Mouse (Mus musculus): ENCODE measurements around the gene Scyl3. TPM values are rescaled to one million over a fixed set of nuclear protein-coding genes. Genes with fewer than 3 reads are reported as not detected.
A peak's percentile ranks its signal among the peaks of the same experiment; 100 is the strongest.

Scyl3 gene
- polyA plus RNA-seq, 1 experiment from 2014 or later, result 16.0 TPM

- ATAC-seq (ENCODE audit: insufficient number of reproducible peaks, low FRiP score), result no peak
- Histone ChIP-seq H3K27ac (ENCODE audit: poor library complexity, severe bottlenecking) (no peak overlapping the region), H3K4me2 (no peak overlapping the region), H3K27me3 (replicated peaks) (no peaks in the 10 kb centered on the region), H3K9ac (no peak overlapping the region), H3K9me3 (replicated peaks) (no peaks in the 10 kb centered on the region), H3K4me3 (no peak overlapping the region), H3K4me1 (replicated peaks) (no peaks in the 10 kb centered on the region), H3K36me3 (peaks cover 33% of the 10 kb centered on the region)
- WGBS, result 85% methylated on average over 10 of the region's 10 CpGs
Observed at GRCm38 (mm10) chr1:163964008-163964689, 35.2 kb downstream of the Scyl3 start.

DNA sequence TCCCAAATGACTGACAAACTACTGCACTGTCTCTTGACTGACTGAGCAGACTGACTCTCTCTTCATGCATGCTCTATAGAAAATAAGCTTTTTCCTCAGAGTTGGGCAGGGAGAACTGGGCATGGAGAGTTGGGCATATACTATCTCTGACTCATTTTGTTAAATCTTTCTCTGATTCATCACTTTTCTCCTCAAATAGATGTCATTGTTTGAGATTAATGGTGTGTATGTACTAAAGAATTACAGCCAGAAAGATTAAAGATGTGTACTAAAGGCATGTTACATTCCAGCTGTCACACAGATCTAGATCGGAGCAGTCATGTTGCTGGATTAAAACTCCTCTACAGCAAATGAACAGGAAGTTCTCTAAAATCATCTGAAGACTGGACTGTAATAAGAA lies 45.6 kb downstream of the Scyl3 start:
- 87% methylated on average over 1 of the region's 1 CpGs for WGBS
- H3K36me3 ChIP-seq, result peaks cover 17% of the 10 kb centered on the region
- no peak overlapping the region for H3K9ac ChIP-seq
- ATAC-seq (ENCODE audit: insufficient number of reproducible peaks, low FRiP score), result no peak
- no peaks in the 10 kb centered on the region for H3K27me3 ChIP-seq (replicated peaks)
- H3K27ac ChIP-seq (ENCODE audit: poor library complexity, severe bottlenecking), result no peak overlapping the region
- H3K9me3 ChIP-seq (replicated peaks), result no peaks in the 10 kb centered on the region
- H3K4me1 ChIP-seq (replicated peaks), result peaks cover 12% of the 10 kb centered on the region
- no peak overlapping the region for H3K4me3 ChIP-seq
- H3K4me2 ChIP-seq, result no peak overlapping the region

DNA sequence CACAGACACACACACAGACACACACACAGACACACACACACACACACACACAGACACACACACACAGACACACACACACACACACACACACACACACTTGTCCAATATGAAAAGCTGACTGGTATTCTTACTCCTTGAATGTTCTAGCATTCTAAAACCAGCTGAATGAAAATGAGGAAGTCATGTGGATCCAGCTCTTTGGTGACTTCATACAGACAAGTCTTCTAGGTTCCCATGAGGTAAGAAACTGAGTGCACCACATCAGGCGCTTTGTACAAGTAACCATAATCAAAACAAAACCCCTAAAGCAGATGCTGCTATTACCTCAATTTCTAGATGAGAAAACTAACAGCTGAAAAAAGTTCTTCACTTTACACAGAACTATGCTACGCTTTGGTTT lies 46.2 kb downstream of the Scyl3 start:
- H3K9ac ChIP-seq, result no peak overlapping the region
- H3K4me3 ChIP-seq, result no peak overlapping the region
- H3K4me1 ChIP-seq (replicated peaks), result peaks cover 8% of the 10 kb centered on the region
- 93% methylated on average over 2 of the region's 2 CpGs for WGBS
- H3K27me3 ChIP-seq (replicated peaks), result no peaks in the 10 kb centered on the region
- peaks cover 22% of the 10 kb centered on the region for H3K36me3 ChIP-seq
- no peak overlapping the region for H3K4me2 ChIP-seq
- H3K27ac ChIP-seq (ENCODE audit: poor library complexity, severe bottlenecking), result no peak overlapping the region
- no peak for ATAC-seq (ENCODE audit: insufficient number of reproducible peaks, low FRiP score)
- H3K9me3 ChIP-seq (replicated peaks), result no peaks in the 10 kb centered on the region

- WGBS, result 80% methylated on average over 1 of the region's 1 CpGs
- H3K4me3 ChIP-seq, result no peak overlapping the region
- H3K9ac ChIP-seq, result no peak overlapping the region
- no peaks in the 10 kb centered on the region for H3K9me3 ChIP-seq (replicated peaks)
- no peaks in the 10 kb centered on the region for H3K27me3 ChIP-seq (replicated peaks)
- H3K4me2 ChIP-seq, result no peak overlapping the region
- no peak for ATAC-seq (ENCODE audit: insufficient number of reproducible peaks, low FRiP score)
- peaks cover 5% of the 10 kb centered on the region for H3K4me1 ChIP-seq (replicated peaks)
- peaks cover 31% of the 10 kb centered on the region for H3K36me3 ChIP-seq
- H3K27ac ChIP-seq (ENCODE audit: poor library complexity, severe bottlenecking), result no peak overlapping the region
Observed at GRCm38 (mm10) chr1:163976515-163976914, 47.6 kb downstream of the Scyl3 start.

DNA sequence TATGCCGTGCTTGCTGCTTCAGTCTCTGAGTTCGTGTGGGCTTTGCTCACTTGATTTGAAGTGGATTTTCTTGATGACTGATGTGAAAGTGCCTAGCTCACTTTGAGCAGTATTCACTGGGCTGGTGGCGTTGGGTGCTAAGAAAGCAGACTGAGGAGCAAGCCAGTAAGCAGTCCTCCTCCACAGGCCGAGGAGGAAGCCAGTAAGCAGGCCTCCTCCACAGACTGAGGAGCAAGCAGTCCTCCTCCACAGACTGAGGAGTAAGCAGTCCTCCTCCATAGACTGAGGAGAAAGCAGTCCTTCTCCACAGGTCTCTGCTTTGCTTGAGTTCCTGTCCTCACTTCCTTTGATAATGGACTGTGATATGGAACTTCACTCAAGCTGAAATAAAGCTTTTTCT lies 63.5 kb downstream of the Scyl3 start:
- no peak for ATAC-seq (ENCODE audit: insufficient number of reproducible peaks, low FRiP score)
- 77% methylated on average over 4 of the region's 4 CpGs for WGBS
- Histone ChIP-seq H3K27me3 (replicated peaks) (no peaks in the 10 kb centered on the region), H3K27ac (ENCODE audit: poor library complexity, severe bottlenecking) (no peak overlapping the region), H3K4me1 (replicated peaks) (0 out of 2 replicates have a peak, but pooled peaks cover 6% of the 10 kb centered on the region), H3K9me3 (replicated peaks) (no peaks in the 10 kb centered on the region), H3K36me3 (peaks cover 13% of the 10 kb centered on the region), H3K9ac (no peak overlapping the region), H3K4me3 (no peak overlapping the region), H3K4me2 (no peak overlapping the region)

DNA sequence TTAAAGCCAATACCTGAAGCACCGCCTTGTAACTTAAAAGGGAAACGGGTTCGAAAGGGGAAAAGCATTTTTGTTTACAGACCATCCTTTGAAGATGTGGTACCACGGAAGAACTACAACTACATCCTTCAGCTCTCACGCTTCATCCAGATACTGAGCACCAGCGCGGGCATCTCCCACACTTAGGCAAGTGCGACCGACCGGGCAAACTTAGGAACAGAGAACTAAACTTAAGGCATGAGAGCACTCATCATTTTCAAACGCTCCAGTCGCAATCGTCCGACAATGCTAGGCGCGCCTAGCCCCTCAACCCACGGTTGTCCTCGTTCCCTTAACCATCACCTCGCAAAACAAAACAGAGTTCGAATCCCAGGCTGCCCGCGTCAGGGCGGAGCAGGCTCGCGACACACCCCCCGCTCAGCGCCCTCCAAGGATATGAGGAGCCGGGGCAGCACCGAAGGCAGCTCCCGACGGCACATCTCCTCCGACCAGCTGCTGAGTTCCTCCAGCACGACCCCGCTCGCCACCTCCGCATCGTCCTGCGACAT lies 65.3 kb downstream of the Scyl3 start:
- no peaks in the 10 kb centered on the region for H3K9me3 ChIP-seq (replicated peaks)
- H3K36me3 ChIP-seq, result peaks cover 9% of the 10 kb centered on the region
- peak overlapping the region; percentile 85 for H3K9ac ChIP-seq
- H3K4me3 ChIP-seq, result peak overlapping the region; percentile 84
- 1% methylated on average over 38 of the region's 38 CpGs for WGBS
- peak overlapping the region; percentile 70; the same call in 1 of the 2 replicates for H3K27ac ChIP-seq (ENCODE audit: poor library complexity, severe bottlenecking)
- peak; percentile 85 for ATAC-seq (ENCODE audit: insufficient number of reproducible peaks, low FRiP score)
- no peaks in the 10 kb centered on the region for H3K27me3 ChIP-seq (replicated peaks)
- H3K4me1 ChIP-seq (replicated peaks), result 0 out of 2 replicates have a peak, but pooled peaks cover 6% of the 10 kb centered on the region
- peak overlapping the region; percentile 80 for H3K4me2 ChIP-seq

DNA sequence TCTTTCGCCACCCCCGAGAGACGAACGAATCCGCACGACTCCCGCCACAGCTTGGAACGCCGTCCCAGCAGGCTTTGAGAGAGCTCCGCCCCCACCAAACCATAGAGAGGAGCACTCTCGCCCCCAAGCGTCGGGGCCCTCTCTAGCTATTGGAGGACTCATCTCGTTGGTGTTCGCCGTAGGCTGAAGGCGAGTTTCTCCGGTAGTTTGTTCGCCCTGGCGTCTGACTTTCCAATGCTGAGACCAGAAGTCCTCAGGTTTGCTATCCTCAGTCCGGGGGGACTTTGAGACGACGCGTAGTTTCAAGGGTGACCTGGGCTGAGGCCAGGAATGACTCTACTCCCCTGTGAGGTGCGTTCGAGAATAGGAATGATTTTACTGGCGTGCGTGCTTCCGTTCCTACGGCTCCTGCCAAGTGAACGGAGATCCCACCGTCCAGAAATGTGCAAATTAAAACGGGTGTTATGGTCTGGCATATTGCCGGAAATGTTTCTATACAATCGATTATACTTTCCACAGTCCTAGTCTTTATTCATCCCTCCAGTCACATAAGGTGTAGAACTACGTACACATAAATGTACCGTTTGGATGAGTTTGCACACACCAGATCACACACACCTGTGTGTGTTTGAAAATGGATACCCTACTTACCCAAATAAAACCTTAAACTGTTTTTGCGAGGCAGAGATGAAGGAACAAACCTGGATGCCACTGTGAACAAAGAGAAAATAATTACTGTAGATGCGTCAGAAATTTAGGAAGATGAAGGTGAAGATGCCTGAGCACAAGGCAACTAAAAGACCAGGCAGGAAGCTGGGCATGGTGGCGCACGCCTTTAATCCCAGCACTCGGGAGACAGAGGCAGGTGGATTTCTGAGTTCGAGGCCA lies 66.1 kb downstream of the Scyl3 start, which contains the start of the genes BC055324 and Mettl18:
TSS of gene BC055324 (minus strand) at position 76 of the 888 bp plus-strand sequence.
TSS of gene Mettl18 (plus strand) at position 169 of the 888 bp plus-strand sequence.
- Histone ChIP-seq H3K9ac (peak within 1 kb of the TSS; percentile 85), H3K4me3 (peak within 1 kb of the TSS; percentile 84), H3K4me1 (replicated peaks) (0 out of 2 replicates have a peak, but pooled peaks cover 6% of the 10 kb centered on the region), H3K4me2 (peak within 1 kb of the TSS; percentile 80), H3K36me3 (peaks cover 9% of the 10 kb centered on the region), H3K27ac (ENCODE audit: poor library complexity, severe bottlenecking) (peak within 1 kb of the TSS; percentile 70), H3K9me3 (replicated peaks) (no peaks in the 10 kb centered on the region), H3K27me3 (replicated peaks) (no peaks in the 10 kb centered on the region)
- 3% methylated on average over 43 of the region's 43 CpGs for WGBS
- peak; percentile 95 for ATAC-seq (ENCODE audit: insufficient number of reproducible peaks, low FRiP score)

- Histone ChIP-seq H3K36me3 (peaks cover 9% of the 10 kb centered on the region), H3K9ac (peak overlapping the region; percentile 85), H3K9me3 (replicated peaks) (no peaks in the 10 kb centered on the region), H3K27me3 (replicated peaks) (no peaks in the 10 kb centered on the region), H3K27ac (ENCODE audit: poor library complexity, severe bottlenecking) (no peak overlapping the region), H3K4me3 (peak overlapping the region; percentile 84), H3K4me1 (replicated peaks) (0 out of 2 replicates have a peak, but pooled peaks cover 6% of the 10 kb centered on the region), H3K4me2 (peak overlapping the region; percentile 80)
- 71% methylated on average over 2 of the region's 2 CpGs for WGBS
- ATAC-seq (ENCODE audit: insufficient number of reproducible peaks, low FRiP score), result no peak
Observed at GRCm38 (mm10) chr1:163995609-163995913, 66.7 kb downstream of the Scyl3 start.

DNA sequence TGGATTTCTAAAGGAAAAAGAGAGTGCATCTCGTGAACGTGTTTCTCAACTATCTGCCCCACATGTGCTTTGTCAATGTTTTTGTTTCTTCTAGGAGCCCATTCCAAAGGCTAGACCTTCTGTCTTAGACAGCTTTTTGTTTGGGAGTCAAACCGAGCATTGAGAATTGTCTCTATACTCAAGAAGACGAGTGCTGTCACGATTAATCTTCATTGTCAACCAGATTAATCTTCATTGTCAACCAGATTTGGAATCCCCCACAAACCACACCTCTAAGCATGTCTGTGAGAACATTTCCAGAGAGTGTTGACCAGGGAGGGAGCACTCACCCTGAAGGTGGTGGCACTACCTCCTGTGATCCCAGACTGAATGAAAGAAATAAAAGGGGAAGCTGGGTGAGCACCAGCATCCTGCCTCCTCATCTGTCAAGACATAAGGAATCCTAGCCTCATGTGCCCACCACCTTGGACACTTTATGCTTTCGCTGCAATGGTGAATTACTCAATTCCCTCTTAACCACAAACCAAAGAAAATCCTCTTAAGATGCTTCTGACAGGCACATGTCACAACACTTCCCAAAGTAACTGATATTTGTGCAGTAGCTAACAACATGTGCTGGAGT lies 73.0 kb downstream of the Scyl3 start:
- no peaks in the 10 kb centered on the region for H3K4me1 ChIP-seq (replicated peaks)
- ATAC-seq (ENCODE audit: insufficient number of reproducible peaks, low FRiP score), result no peak
- no peaks in the 10 kb centered on the region for H3K27me3 ChIP-seq (replicated peaks)
- WGBS, result 65% methylated on average over 6 of the region's 6 CpGs
- H3K4me3 ChIP-seq, result no peak overlapping the region
- no peak overlapping the region for H3K27ac ChIP-seq (ENCODE audit: poor library complexity, severe bottlenecking)
- H3K9ac ChIP-seq, result no peak overlapping the region
- no peak overlapping the region for H3K4me2 ChIP-seq
- no peaks in the 10 kb centered on the region for H3K9me3 ChIP-seq (replicated peaks)
- H3K36me3 ChIP-seq, result no peaks in the 10 kb centered on the region

GRCm38 (mm10) chr1:164004311-164004710 lies 75.4 kb downstream of the Scyl3 start:
- no peak for ATAC-seq (ENCODE audit: insufficient number of reproducible peaks, low FRiP score)
- no peaks in the 10 kb centered on the region for H3K9me3 ChIP-seq (replicated peaks)
- no peak overlapping the region for H3K9ac ChIP-seq
- no peaks in the 10 kb centered on the region for H3K27me3 ChIP-seq (replicated peaks)
- no peaks in the 10 kb centered on the region for H3K36me3 ChIP-seq
- H3K27ac ChIP-seq (ENCODE audit: poor library complexity, severe bottlenecking), result no peak overlapping the region
- no peak overlapping the region for H3K4me2 ChIP-seq
- no peaks in the 10 kb centered on the region for H3K4me1 ChIP-seq (replicated peaks)
- 71% methylated on average over 3 of the region's 3 CpGs for WGBS
- no peak overlapping the region for H3K4me3 ChIP-seq
